In genomic region chrX:153139734-153140515, GRCm38 (mm10) we compare ENCODE assay signal across 8 mouse cellular contexts. TPM values are rescaled to one million over a fixed set of nuclear protein-coding genes. Genes with fewer than 3 reads are reported as not detected.
A peak's percentile ranks its signal among the peaks of the same experiment; 100 is the strongest.
DNase-seq lines count a peak whose midpoint lies in the region; ATAC-seq and TF ChIP-seq lines count a peak whose summit lies in the region.

Gene Rragb (plus strand): TSS chrX:153139981.

- H3K36me3 ChIP-seq in forebrain, embryonic 14.5 days (ENCODE audit: control insufficient read depth, insufficient read depth, low read length), result no peaks in the 10 kb centered on the region
- no peaks in the 10 kb centered on the region for H3K36me3 ChIP-seq in liver, postnatal 0 days (replicated peaks; ENCODE audit: insufficient read depth, low read length)
- H3K36me3 ChIP-seq in neural tube, embryonic 13.5 days, result no peaks in the 10 kb centered on the region

- WGBS in forebrain, embryonic 14.5 days, result 28% methylated on average over 47 of the region's 47 CpGs
- WGBS in liver, postnatal 0 days (ENCODE audit: insufficient replicate concordance), result 20% methylated on average over 46 of the region's 47 CpGs
- 18% methylated on average over 47 of the region's 47 CpGs for WGBS in neural tube, embryonic 13.5 days

- peak within 1 kb of the TSS; percentile 30; the same call in 1 of the 2 replicates for H3K27ac ChIP-seq in forebrain, embryonic 14.5 days (ENCODE audit: low read depth, low read length)
- no peak within 1 kb of the TSS for H3K27ac ChIP-seq in liver, postnatal 0 days (ENCODE audit: low read depth)
- H3K27ac ChIP-seq in neural tube, embryonic 13.5 days (replicated peaks), result no peak within 1 kb of the TSS

- H3K27me3 ChIP-seq in forebrain, embryonic 14.5 days (replicated peaks; ENCODE audit: control insufficient read depth, insufficient read depth, low read length), result no peaks in the 10 kb centered on the region
- no peaks in the 10 kb centered on the region for H3K27me3 ChIP-seq in liver, postnatal 0 days (ENCODE audit: insufficient read depth, low read length)
- H3K27me3 ChIP-seq in neural tube, embryonic 13.5 days, result peaks cover 22% of the 10 kb centered on the region

- no peaks in the 10 kb centered on the region for H3K9me3 ChIP-seq in forebrain, embryonic 14.5 days (replicated peaks; ENCODE audit: control insufficient read depth, low read length)
- no peaks in the 10 kb centered on the region for H3K9me3 ChIP-seq in liver, postnatal 0 days (ENCODE audit: low read length)
- no peaks in the 10 kb centered on the region for H3K9me3 ChIP-seq in neural tube, embryonic 13.5 days

- H3K4me2 ChIP-seq in forebrain, embryonic 14.5 days (ENCODE audit: low read length), result peak within 1 kb of the TSS; percentile 52
- H3K4me2 ChIP-seq in liver, postnatal 0 days (ENCODE audit: low read depth, low read length), result peak within 1 kb of the TSS; percentile 57
- peak within 1 kb of the TSS; percentile 63 for H3K4me2 ChIP-seq in neural tube, embryonic 13.5 days

- H3K4me3 ChIP-seq in forebrain, embryonic 14.5 days (ENCODE audit: low read depth, low read length), result peak within 1 kb of the TSS; percentile 46
- H3K4me3 ChIP-seq in liver, postnatal 0 days (ENCODE audit: low read depth, low read length), result peak within 1 kb of the TSS; percentile 42
- H3K4me3 ChIP-seq in neural tube, embryonic 13.5 days, result peak within 1 kb of the TSS; percentile 51

- DNase-seq in CD8-positive naive resting alpha-beta T cell, adult 2 months (ENCODE audit: low read depth in 2 of 2, low spot score in 2 of 2), result peak; percentile 76 to 79
- peak; percentile 88 for DNase-seq in cerebellum, adult 11 months
- peak; percentile 89 for DNase-seq in forebrain, embryonic 14.5 days (ENCODE audit: low spot score)
- DNase-seq in heart, postnatal 14 days, result peak; percentile 28 to 42
- peak; percentile 84 for DNase-seq in layer of hippocampus, adult 11-12 months (ENCODE audit: low spot score)
- DNase-seq in liver, postnatal 0 days, result peak; percentile 68
- DNase-seq in telencephalon, adult 2 months (ENCODE audit: low read depth, low spot score), result peak; percentile 81

- intact Hi-C loops in heart, postnatal 14 days (cut with DNase I), result no loop called here

- TF ChIP-seq CTCF in liver, postnatal 0 days (IDR thresholded peaks at IDR 0.05; ENCODE audit: low read depth), result peak; percentile 42

- peak within 1 kb of the TSS; percentile 60 for H3K9ac ChIP-seq in forebrain, embryonic 14.5 days (ENCODE audit: low read length)
- 0 out of 2 replicates have a peak within 1 kb of the TSS, but pooled peaks have one; percentile 30 for H3K9ac ChIP-seq in liver, postnatal 0 days (replicated peaks)
- peak within 1 kb of the TSS; percentile 64 for H3K9ac ChIP-seq in neural tube, embryonic 13.5 days

- peak; percentile 98 for ATAC-seq in forebrain, embryonic 14.5 days
- ATAC-seq in liver, postnatal 0 days, result peak; percentile 94
- ATAC-seq in neural tube, embryonic 13.5 days (ENCODE audit: low read depth), result peak; percentile 98

- no peak for TF ChIP-seq EP300 in liver, postnatal 0 days (IDR thresholded peaks at IDR 0.05; ENCODE audit: low read depth)

- no peaks in the 10 kb centered on the region for H3K4me1 ChIP-seq in forebrain, embryonic 14.5 days (ENCODE audit: control insufficient read depth, insufficient read depth, low read length)
- H3K4me1 ChIP-seq in liver, postnatal 0 days (ENCODE audit: insufficient read depth), result no peaks in the 10 kb centered on the region
- 0 out of 2 replicates have a peak, but pooled peaks cover 4% of the 10 kb centered on the region for H3K4me1 ChIP-seq in neural tube, embryonic 13.5 days (replicated peaks)

RNA-seq across cellular contexts. Expression of gene Rragb, which starts in this region (rescaled TPM):
- 6.2 and 8.4 TPM in 2 replicates for polyA plus RNA-seq in forebrain, embryonic 14.5 days (2014; fragmentation: Nextera tagmentation; extraction: Ambion mirVana)
- total RNA-seq in heart, postnatal 14 days (2021), result 1 to 10 TPM; 1.6 to 1.9 TPM
- 0.31 and 0.39 TPM in 2 replicates for polyA plus RNA-seq in liver, postnatal 0 days (2015; fragmentation: Nextera tagmentation; extraction: Ambion mirVana)
- 3.7 and 4.2 TPM in 2 replicates for polyA plus RNA-seq in neural tube, embryonic 13.5 days (2015; fragmentation: Nextera tagmentation; extraction: Ambion mirVana)

Comparison
In these comparisons a context has a peak if more than half of its experiments do, and no peak if none do; other contexts are left out.
1. Peak in DNase-seq, ATAC-seq, H3K4me3 ChIP-seq, H3K9ac ChIP-seq and H3K4me2 ChIP-seq in liver, postnatal 0 days; RNA of the gene not detected or under 1 TPM.
2. DNase-seq: peak in every context shown above with its lines; median percentile 89 in forebrain, embryonic 14.5 days; 88 in cerebellum, adult 11 months; 84 in layer of hippocampus, adult 11-12 months; 81 in telencephalon, adult 2 months; 78 in CD8-positive naive resting alpha-beta T cell, adult 2 months; 68 in liver, postnatal 0 days; 35 in heart, postnatal 14 days.